Mouse (Mus musculus): ENCODE results near the gene Cyba. TPM values are rescaled to one million over a fixed set of nuclear protein-coding genes. Genes with fewer than 3 reads are reported as not detected.

Cyba gene
- 973 and 1,035 TPM in 2 replicates for polyA plus RNA-seq (2012; ENCODE audit: insufficient read depth, insufficient read length, missing spikeins)

- no peak for TF ChIP-seq POLR2A (IDR thresholded peaks at IDR 0.05; ENCODE audit: borderline replicate concordance, low read depth, low read length)
- TF ChIP-seq CTCF (IDR thresholded peaks at IDR 0.05; ENCODE audit: low read depth, low read length), result no peak
- H3K4me3 ChIP-seq (ENCODE audit: insufficient read depth, low read length), result peak within 1 kb of the TSS; percentile 89
- H3K4me1 ChIP-seq (ENCODE audit: control insufficient read depth, insufficient read depth, low read length), result peaks cover 25% of the 10 kb centered on the region
- H3K27ac ChIP-seq (ENCODE audit: insufficient read depth, low read depth, low read length), result peak within 1 kb of the TSS; percentile 97
Measured at GRCm38 (mm10) chr8:122432443-122433268, at the start of gene Cyba. Gene Cyba, minus strand, starts transcription at chr8:122432930.

- Histone ChIP-seq H3K4me3 (ENCODE audit: insufficient read depth, low read length) (no peak overlapping the region), H3K27ac (ENCODE audit: insufficient read depth, low read depth, low read length) (no peak overlapping the region), H3K4me1 (ENCODE audit: control insufficient read depth, insufficient read depth, low read length) (no peaks in the 10 kb centered on the region)
- TF ChIP-seq CTCF (IDR thresholded peaks at IDR 0.05; ENCODE audit: low read depth, low read length) (no peak), POLR2A (IDR thresholded peaks at IDR 0.05; ENCODE audit: borderline replicate concordance, low read depth, low read length) (no peak)
Measured at GRCm38 (mm10) chr8:122482448-122482847, 49.7 kb upstream of the Cyba start.

DNA sequence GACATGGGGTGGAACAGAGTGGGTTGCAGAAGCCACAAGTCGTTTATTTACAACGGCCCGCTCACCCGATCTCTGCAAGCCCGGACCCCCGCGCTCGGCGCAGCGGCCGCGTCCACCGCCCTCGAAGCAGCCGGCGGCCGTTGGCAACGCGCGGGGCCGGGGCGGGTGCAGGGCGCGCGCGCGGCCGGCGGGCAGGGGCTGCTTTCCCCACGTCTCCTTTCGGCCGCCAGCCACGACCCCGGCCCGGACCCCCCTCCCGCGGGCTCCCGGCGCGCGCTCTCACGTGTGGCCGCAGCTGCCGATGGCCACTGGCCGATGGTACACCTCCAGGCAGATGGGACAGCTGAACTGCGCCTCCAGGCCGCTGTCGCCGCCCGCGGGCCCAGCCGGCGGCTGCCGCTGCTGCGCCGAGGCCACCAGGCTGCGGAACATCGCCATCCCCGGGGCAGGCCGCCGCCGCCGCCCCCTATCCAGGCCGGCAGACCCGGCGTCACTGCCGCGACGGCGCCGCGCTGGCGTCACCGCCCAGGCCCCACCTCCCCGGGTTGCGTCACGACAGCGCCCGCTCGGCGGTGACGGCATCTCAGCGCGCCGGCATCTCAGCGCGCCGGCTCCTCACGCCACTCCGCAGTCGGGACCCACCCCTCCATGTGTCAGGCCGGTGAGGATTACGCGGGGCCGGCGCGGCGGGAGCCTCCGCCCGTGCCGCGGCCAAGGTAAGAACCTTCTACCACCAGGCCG, 43.0 kb upstream of the Cyba start, which contains the start of the genes Rnf166 and Ctu2:
Rnf166 (minus strand) TSS at position 485 of the 741 bp plus-strand sequence.
Ctu2 (plus strand) TSS at position 564 of the 741 bp plus-strand sequence.
- H3K4me3 ChIP-seq (ENCODE audit: insufficient read depth, low read length), result peak within 1 kb of the TSS; percentile 85
- peak within 1 kb of the TSS; percentile 83 for H3K27ac ChIP-seq (ENCODE audit: insufficient read depth, low read depth, low read length)
- peaks cover 18% of the 10 kb centered on the region for H3K4me1 ChIP-seq (ENCODE audit: control insufficient read depth, insufficient read depth, low read length)
- TF ChIP-seq CTCF (IDR thresholded peaks at IDR 0.05; ENCODE audit: low read depth, low read length) (no peak), POLR2A (IDR thresholded peaks at IDR 0.05; ENCODE audit: borderline replicate concordance, low read depth, low read length) (no peak)

DNA sequence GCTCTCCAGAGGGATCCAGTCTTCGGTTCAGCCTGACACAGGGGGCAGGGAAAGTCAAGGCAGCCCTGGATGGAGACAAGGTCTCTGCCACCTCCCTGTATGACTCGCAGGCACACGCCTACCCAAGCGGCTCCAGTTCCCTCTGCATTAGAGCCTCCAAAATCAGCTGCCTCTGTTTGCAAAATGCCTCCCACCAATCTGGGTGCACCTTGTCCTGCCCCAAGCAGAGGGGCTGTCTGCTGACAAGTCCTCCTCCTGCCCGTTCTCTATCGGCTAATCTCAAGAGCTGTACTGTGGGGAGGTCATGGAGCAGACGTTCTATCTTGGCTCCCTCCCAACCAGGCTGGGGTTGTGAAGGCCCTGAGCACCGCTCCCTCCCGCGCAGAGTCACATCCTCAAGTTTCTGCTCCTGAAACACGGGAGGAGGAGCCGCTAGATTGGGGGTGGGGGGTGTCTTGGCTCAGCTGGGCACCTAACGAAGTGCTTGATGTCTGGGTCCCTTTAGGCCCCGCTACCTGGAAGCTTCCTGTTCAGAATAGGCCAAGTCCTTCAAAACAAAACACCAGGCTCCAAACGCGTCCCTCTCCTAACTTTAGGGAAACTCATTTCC, 42.3 kb upstream of the Cyba start:
- Histone ChIP-seq H3K4me1 (ENCODE audit: control insufficient read depth, insufficient read depth, low read length) (peaks cover 21% of the 10 kb centered on the region), H3K4me3 (ENCODE audit: insufficient read depth, low read length) (peak overlapping the region; percentile 85), H3K27ac (ENCODE audit: insufficient read depth, low read depth, low read length) (peak overlapping the region; percentile 83)
- TF ChIP-seq CTCF (IDR thresholded peaks at IDR 0.05; ENCODE audit: low read depth, low read length) (no peak), POLR2A (IDR thresholded peaks at IDR 0.05; ENCODE audit: borderline replicate concordance, low read depth, low read length) (no peak)

DNA sequence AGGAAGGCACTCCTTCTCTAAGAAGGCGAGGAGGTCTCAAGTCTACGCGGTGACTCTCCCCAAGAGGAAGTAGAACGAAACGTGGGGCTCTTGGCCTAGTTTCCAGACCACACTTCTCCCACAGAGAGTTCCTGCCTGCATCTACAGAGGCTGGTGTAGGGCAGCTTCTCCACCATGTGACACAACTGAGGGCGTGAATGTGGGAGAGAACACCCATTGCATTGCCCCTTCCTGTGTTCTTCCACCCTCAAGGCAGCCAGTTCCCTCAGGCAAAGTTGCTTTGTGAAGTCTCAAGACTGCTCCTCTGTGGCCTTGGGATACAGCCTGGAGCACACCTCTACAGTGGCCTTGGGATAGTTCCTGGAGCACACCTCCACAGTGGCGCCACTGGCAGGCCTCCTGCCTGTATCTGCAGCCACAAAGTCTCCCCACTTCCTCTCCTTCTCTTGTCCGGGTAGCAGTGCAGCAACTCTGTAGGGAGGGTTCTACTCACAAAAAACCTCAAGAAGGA, 41.2 kb upstream of the Cyba start:
- TF ChIP-seq CTCF (IDR thresholded peaks at IDR 0.05; ENCODE audit: low read depth, low read length), result no peak
- no peak for TF ChIP-seq POLR2A (IDR thresholded peaks at IDR 0.05; ENCODE audit: borderline replicate concordance, low read depth, low read length)
- H3K4me3 ChIP-seq (ENCODE audit: insufficient read depth, low read length), result peak overlapping the region; percentile 85
- peak overlapping the region; percentile 83 for H3K27ac ChIP-seq (ENCODE audit: insufficient read depth, low read depth, low read length)
- H3K4me1 ChIP-seq (ENCODE audit: control insufficient read depth, insufficient read depth, low read length), result peaks cover 21% of the 10 kb centered on the region

DNA sequence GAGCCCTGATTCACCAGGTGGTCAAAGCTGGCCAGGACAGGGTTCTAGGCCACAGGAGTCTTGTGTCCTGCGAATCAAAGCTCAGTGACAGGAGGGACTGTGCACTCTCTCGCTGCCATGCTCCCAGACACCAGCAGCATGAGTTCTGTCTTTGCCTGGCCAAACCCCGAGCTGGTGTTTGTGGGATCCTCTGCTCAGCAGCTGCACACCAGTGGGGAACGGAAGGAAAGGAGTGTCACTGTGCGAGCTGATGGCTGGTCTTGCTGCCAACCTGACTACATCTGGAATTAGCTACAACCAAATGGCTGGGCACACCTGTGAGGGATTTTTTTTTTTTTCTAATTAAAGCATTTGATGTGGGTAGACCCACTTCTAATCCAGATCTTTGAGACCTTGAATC, 38.0 kb upstream of the Cyba start:
- Histone ChIP-seq H3K4me1 (ENCODE audit: control insufficient read depth, insufficient read depth, low read length) (peaks cover 16% of the 10 kb centered on the region), H3K4me3 (ENCODE audit: insufficient read depth, low read length) (no peak overlapping the region), H3K27ac (ENCODE audit: insufficient read depth, low read depth, low read length) (no peak overlapping the region)
- TF ChIP-seq CTCF (IDR thresholded peaks at IDR 0.05; ENCODE audit: low read depth, low read length) (no peak; the same call in 1 of the 2 replicates), POLR2A (IDR thresholded peaks at IDR 0.05; ENCODE audit: borderline replicate concordance, low read depth, low read length) (no peak; the same call in 1 of the 2 replicates)

GRCm38 (mm10) chr8:122469965-122470364, 37.2 kb upstream of the Cyba start:
- Histone ChIP-seq H3K4me1 (ENCODE audit: control insufficient read depth, insufficient read depth, low read length) (peaks cover 19% of the 10 kb centered on the region), H3K27ac (ENCODE audit: insufficient read depth, low read depth, low read length) (no peak overlapping the region), H3K4me3 (ENCODE audit: insufficient read depth, low read length) (no peak overlapping the region)
- no peak for TF ChIP-seq POLR2A (IDR thresholded peaks at IDR 0.05; ENCODE audit: borderline replicate concordance, low read depth, low read length)

GRCm38 (mm10) chr8:122469407-122469806, 36.7 kb upstream of the Cyba start:
- TF ChIP-seq CTCF (IDR thresholded peaks at IDR 0.05; ENCODE audit: low read depth, low read length) (no peak), POLR2A (IDR thresholded peaks at IDR 0.05; ENCODE audit: borderline replicate concordance, low read depth, low read length) (no peak)
- H3K4me1 ChIP-seq (ENCODE audit: control insufficient read depth, insufficient read depth, low read length), result peaks cover 19% of the 10 kb centered on the region
- no peak overlapping the region for H3K27ac ChIP-seq (ENCODE audit: insufficient read depth, low read depth, low read length)
- no peak overlapping the region for H3K4me3 ChIP-seq (ENCODE audit: insufficient read depth, low read length)

DNA sequence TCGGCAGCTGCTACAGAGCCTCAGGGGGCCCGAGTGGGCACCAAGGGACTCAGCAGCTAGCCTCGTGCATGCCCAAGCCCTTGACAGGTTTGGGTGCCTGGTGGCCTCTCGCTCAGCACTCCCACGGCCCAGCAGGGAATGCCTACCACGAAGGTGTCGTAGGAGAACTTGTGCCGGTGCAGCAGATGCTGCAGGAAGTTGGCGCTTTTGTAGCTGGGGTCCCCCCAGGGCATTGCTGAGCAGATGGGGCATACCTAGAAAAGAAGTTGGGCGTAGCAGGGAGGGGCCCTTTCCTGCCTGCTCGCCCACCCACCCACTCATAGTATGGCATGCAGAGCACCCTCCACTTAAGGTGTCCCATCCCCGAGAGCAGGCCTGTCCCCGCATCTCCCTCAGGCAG, 35.1 kb upstream of the Cyba start:
- TF ChIP-seq CTCF (IDR thresholded peaks at IDR 0.05; ENCODE audit: low read depth, low read length) (no peak), POLR2A (IDR thresholded peaks at IDR 0.05; ENCODE audit: borderline replicate concordance, low read depth, low read length) (no peak)
- peaks cover 21% of the 10 kb centered on the region for H3K4me1 ChIP-seq (ENCODE audit: control insufficient read depth, insufficient read depth, low read length)
- H3K4me3 ChIP-seq (ENCODE audit: insufficient read depth, low read length), result no peak overlapping the region
- no peak overlapping the region for H3K27ac ChIP-seq (ENCODE audit: insufficient read depth, low read depth, low read length)
